Mouse (Mus musculus) G1E (cell line): ENCODE results near the gene Tex14.

ENCODE experiments used
- CTCF ChIP-seq: IDR thresholded peaks from 2 replicates; pipeline ENCODE4 v1.5.1; 2012; ENCODE audit warnings: low read depth, low read length, inconsistent platforms, mixed read lengths
- GATA1 ChIP-seq: IDR thresholded peaks from 2 replicates; pipeline ENCODE4 v1.6.1; 2012; ENCODE audit warnings: borderline replicate concordance, low read length, inconsistent platforms, mixed read lengths

- TF ChIP-seq GATA1 (no peak), CTCF (no peak)
Observed at GRCm38 (mm10) chr11:87595327-87595841, 190.5 kb downstream of the Tex14 start.
